Mouse (Mus musculus): ENCODE measurements around the gene Tcf3.

- TF ChIP-seq POLR2A (IDR thresholded peaks at IDR 0.05; ENCODE audit: insufficient read depth, low read depth, low read length) (no peak), EP300 (IDR thresholded peaks at IDR 0.05; ENCODE audit: insufficient read depth, low read depth, low read length) (no peak)
These were observed 47.4 kb downstream of the Tcf3 start for GRCm38 (mm10) chr10:80385811-80386734.
